Mouse (Mus musculus) lung, postnatal 14 days (tissue): ENCODE measurements around the gene Rbbp8nl.

Source experiments
- DNase-seq: peaks from one replicate; pipeline ENCODE4 v3.0.0; 2021

The Rbbp8nl gene

DNA sequence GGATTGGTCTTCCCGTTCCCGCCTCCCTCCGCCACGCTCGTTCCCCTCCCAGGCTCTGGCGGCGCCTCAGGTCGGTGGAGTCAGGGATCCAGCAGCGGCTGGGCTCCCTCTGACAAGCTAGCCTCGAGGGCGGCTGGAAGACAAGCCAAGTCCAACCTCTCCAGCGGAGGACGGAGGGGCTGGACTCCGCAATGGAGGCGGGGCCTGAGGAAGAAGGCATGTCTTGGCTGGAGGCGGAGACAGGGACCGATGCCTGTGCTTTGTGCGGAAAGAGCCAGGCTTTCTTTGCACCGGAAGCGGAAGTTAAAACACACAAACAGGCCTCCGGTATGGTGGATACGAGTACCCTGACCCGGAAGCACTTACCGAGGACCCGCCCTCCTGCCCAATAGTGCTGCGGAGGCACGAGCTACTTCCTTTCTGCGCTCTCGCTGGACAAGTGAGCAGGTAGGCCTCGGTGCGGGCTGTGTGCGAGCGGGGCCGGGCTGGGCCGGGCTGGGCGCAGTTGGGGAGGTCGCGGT lies 32.6 kb downstream of the Rbbp8nl start, which contains the start of gene Rps21:
Gene Rps21, plus strand, starts transcription at position 377 of the 521 bp plus-strand sequence.
- DNase-seq: peak; percentile 97

DNA sequence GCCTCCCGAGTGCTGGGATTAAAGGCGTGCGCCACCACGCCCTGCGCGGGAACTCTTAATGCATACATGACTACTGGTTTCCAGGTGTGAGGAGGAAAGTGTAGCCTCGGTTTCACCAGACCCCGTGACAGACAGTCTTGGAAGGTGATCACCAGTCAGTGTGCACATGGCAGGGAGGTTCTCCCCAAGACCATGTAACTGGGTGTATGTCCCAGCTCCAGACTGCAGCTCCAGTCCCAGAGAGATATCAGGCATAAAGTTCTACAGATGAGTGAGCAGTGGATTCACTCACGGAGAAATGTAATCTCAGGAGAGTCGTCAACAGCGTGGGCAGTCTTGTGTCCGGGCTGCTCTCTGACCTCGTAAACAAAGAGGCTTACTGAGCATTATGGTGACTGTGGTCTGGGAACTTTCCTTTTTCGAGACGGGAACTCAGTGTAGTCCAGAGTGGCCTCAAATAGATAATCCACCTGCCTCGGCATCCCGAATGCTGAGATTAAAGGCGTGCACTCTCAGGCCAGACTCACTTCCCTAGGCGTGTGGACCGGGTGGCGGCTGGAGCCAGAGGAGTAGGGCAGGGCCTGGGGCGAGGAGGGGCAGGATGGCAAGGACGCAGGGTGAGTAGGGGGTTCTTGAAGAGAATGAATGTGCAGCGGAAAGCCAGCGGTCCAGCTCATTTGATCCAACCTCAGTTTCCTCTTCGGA lies 33.2 kb downstream of the Rbbp8nl start:
- no peak for DNase-seq

DNA sequence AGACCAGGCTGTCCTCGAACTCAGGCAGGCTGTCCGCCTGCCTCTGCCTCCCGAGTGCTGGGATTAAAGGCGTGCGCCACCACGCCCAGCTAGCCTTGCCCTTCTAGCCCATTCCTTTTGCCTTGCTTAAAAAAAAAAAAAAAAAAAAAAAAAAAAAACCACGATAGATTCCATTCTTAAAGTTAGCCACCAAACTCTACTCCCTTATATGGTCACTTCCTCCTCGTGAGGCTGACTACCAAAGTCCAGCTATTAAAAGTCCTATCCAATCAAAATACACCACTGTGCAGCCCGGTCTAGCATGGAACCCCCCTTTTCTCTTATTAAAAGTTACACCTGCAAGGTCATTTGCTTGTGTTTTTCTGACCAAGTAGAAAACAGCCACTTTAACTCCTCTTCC lies 34.0 kb downstream of the Rbbp8nl start:
- no peak for DNase-seq

DNA sequence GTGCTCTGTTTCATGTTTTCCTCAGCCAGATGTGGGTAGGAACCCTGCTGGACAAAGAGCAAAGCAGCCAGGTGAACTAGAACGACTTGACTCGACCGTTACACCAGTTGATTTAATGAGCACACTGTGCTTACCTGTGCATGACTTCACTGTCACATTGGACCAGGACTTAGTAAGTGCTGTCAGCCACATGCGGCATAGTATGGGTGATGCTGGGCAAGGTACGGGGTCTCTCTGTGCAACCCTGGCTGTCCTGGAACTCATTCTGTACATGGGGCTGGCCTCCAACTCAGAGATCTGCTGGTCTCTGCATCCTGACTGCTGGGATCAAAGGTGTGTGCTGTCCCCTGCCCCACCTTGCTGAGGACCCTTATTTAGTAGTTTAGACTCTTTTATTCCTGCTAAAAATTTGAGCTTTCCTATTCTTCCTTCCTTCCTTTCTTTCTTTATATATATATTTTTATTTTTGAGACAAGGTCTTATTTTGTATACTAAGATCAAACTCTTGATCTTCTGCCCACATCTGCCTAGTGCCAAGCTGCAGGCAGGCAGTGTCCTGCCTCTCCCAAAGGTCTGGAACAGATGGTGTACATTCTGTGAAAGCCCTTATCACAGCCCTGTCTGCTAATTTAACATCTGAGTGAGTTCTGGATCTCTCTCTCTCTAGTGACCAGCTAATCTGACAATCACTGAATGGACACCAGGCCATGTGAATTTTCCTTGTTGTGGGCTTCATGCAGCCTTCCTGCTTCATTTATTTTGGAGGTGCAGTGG lies 35.1 kb downstream of the Rbbp8nl start:
- no peak for DNase-seq

DNA sequence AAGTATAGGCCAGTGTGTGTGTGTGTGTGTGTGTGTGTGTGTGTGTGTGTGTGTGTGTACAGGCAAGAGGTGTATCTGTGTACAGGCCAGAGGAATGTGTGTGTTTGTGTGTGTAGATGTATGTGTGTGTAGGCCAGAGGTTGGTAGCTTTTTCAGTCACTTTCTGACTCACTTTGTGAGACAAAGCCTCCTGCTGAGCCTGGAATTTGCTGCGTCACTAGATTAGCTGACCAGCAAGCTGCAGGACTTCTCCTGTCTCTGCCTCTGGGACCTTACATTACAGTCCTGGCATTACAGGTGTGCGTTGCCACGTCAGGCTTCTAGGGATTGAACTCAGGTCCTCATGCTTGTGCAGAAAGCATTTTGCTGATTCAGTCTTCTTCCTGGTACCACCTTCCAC lies 37.8 kb downstream of the Rbbp8nl start:
- no peak for DNase-seq

DNA sequence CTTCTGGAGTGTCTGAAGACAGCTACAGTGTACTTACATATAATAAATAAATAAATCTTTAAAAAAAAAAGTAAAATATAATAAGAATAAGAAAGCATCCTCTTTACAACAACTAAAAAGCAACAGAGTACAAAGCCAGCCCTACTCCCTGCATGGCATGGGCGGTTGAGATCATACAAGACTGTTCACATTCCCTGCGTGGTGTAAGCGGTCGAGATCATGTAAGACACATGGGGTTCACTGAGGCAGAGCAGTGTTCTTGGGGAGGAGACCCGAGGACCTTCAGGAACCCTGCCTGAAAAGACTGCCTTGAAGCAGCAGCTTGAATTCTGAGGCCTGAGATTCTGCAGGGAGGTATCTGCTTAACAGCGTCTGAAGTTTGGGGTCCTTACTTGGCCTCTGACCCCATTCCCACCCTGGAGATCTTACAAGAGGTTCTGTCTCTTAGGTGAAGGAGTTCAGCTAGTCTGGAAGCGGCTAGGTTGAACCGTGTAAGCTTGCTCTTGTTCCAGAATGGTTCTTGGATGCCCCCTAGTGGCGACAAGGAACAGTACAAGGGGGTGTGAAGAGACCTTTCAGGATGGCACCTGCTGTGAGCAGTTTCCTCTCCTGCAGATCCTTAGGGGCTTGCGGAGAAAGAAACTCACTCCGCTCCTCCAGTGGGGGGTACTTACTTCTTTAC lies 38.6 kb downstream of the Rbbp8nl start:
- peak; percentile 86 for DNase-seq

DNA sequence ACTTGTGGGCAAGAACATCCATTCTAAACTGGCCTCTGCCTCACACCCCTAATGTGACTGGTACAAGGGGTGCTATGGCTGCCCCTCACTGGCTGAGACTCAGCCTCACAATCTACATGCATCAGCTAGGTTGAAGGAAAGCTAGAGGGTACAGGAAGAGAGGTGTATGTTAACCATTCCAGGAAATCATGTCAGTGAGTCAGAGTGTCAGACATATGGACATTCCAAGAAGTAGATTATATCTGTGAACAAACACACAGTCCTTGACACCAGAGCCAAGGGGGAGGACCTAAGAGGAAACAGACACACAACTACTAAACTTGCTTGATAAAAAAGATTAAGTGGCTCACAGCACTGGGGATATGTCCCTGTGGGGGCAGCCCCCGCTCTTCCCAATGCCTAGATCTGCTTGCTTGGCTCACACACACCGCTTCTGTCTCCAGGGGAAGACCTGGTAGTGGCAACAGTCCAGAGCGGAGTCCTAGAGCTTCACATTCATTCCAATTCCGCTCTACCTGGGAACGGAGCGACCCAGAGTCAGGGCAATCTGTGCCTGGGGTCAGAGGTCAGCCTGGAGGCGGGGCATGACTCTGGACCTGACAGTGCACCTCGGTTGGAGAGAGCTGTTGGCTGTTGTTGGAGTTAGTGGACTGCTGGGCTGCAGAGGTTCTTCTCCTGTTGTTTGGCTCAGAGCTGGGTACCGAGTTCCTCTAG lies 40.6 kb downstream of the Rbbp8nl start:
- DNase-seq: no peak

DNA sequence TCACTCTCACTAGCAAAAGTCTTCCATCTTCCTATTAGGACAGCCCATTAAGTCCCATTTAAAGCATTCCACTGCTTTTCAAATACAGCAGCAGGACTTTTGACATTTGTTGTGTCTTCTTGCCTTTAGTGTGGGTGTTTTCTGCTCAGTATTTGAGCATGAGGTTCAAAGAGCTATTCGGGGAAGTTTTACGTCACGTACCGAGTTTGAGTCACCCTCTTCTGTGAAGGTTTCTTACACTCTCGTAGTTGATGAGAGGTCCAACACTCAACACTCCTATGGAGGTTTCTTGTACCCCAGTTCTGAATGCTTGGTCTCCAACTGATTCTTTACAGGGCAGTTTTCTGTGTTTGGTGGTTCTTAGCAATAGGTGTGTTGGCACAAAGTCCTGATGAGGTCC lies 41.8 kb downstream of the Rbbp8nl start:
- DNase-seq: no peak

DNA sequence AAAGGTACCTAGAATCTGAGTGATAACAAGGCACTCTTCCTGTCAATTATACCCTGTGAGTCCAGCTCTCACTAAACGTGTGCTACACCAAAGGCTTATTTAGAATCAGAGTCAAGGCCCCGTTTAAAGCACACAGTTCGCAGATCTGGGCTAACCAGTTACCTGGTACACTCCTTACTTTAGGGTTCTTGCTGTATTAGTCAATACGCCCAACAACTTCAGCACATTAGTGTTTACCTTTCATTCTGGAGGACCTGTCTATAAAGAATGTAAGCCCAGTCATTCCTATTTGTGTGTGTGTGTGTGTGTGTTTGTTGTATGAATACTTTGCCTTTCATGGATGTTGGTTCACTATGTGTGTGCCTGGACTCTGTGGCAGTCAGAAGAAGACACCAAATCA lies 46.6 kb downstream of the Rbbp8nl start:
- DNase-seq: no peak

DNA sequence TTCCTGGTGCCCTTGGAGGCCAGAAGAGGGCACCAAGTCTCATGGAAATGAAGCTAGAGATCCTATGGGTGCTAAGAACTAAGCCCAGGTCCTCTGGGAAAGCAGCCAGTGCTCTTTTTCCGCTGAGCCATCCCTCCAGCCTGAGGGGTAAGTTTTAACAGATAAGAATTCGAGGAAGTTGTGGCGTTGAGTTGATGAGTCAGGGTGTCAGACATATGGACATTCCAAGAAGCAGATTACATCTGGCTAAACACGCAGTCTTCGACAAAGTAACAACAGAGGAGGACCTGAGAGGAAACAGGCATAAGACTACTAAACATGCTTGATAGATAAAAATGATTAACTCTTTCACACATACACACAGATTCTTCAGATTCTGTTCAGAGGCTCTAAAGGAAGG lies 51.1 kb downstream of the Rbbp8nl start:
- DNase-seq: no peak

DNA sequence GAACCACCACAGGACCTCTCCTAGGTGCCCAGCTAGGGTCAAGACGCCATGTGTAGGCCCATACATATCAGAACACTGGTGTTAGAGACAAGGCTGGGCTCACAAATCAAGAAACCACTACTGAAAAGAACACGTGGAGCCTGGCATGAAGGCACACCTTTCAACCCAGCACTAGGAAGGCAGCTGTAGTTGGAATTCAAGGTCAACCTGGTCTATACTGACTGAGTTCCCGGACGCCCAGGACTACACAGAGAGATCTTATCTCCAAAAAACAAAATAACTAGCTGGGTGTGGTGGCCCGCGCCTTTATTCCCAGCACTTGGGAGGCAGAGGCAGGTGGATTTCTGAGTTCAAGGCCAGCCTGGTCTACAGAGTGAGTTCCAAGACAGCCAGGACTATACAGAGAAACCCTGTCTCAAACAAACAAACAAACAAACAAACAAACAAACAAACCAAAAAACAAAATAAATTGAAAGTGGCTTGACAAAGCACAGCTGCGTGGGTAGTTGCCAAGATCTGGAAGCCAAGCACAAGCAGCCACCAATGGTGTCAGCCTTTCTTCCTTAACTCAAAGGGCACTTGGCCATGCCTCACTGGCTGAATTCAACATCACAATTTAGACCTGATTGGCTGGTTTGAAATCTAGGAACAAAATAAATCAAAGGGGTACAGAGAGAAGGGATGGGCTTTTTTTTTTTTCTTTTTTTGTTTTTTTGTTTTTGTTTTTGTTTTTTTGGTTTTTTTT lies 51.9 kb downstream of the Rbbp8nl start:
- DNase-seq: no peak

DNA sequence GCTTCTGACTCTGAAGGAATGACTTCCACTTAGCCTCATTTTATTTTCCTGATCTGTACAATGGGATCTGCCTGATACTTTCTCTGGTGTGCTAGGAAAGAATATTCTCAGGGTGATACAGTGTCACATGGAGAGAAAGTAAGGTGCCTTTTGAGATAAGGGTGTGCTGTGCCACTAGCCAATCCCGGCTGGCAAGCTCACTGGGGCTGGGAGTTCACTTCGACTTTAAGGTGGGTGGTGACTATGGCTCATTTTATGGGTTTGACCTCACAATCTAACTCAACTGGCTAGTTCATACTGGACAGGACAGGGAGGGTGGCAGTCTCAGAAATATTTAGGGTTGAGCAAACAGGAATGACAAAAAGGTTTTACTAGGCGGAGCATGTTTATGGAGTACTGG lies 52.7 kb downstream of the Rbbp8nl start:
- no peak for DNase-seq

DNA sequence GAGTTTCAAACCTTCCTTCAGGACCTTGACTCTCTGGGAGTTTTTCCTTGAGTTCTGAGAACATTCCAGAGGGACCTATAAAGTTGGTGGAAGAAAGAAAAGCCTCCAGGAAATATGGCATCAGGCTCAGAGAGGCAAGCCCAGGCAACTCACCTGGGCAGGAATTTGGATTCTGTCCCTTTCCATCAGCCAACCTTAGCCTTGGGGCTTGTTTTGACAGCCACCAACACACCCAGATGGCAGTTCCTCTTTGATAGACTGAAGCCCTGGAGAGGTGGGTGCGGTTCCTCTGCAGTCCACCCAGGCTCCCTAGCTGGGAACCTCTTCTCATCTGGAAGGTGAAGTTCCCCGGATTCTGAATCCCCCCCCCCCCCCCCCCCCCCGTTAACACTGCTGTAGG lies 53.2 kb downstream of the Rbbp8nl start:
- DNase-seq: no peak

DNA sequence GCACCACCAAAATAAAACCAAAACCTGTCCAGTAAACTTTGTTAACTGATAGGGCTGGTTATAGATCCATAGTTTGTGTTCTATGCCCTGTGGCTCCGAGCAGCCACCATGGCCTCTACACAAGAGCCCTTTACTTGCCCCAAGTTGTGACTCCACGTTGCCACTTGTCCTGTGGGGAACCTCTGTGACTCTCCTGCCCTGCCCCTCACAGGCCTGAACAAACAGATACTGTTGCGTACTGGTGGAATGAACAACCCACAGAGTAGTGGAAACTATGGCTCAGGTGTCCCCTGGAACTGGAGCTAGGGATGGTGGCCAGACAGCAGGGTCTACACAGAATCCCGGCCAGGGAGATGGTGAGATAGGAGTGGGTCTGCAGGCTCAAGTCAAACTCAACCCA lies 53.9 kb downstream of the Rbbp8nl start:
- DNase-seq: no peak

DNA sequence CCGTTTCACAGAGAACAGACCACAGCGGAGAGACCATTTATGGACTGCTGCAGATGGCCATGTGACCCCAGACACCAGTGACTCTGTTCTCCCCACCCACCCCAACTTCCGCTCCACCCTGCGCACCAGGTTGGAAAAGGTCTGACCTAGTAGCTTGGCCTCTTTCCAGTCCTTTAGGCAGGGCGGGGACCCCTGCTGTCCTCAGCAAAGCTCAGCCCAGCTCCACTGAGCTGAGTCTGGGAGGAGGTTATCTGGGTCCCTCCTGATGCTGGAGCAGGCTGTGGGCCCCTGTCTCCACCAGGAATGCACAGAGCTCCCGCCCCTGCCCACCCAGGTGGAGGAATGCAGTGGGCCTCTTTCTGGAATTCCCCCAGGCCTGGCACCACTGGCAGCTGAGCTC lies 54.7 kb downstream of the Rbbp8nl start:
- DNase-seq: no peak

DNA sequence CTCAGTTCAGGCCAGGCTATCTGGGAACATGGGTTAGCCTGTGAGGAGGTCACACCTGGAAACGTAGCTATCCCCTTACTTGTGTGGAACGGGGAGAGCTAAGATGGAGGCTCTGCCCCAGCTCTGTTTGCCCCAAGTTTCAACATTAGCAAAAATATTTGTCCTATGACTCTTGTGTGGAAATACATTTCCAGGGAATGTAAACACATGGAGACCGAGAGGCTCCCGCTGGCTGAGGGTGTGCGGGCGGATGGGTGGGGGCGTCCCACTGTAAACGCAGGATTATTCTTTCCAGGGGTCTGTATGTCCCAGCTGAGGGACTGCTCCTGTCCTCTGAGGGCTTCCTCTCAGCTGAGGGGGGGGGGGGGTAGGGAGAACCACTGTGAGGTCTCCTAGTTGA lies 55.3 kb downstream of the Rbbp8nl start:
- DNase-seq: no peak

DNA sequence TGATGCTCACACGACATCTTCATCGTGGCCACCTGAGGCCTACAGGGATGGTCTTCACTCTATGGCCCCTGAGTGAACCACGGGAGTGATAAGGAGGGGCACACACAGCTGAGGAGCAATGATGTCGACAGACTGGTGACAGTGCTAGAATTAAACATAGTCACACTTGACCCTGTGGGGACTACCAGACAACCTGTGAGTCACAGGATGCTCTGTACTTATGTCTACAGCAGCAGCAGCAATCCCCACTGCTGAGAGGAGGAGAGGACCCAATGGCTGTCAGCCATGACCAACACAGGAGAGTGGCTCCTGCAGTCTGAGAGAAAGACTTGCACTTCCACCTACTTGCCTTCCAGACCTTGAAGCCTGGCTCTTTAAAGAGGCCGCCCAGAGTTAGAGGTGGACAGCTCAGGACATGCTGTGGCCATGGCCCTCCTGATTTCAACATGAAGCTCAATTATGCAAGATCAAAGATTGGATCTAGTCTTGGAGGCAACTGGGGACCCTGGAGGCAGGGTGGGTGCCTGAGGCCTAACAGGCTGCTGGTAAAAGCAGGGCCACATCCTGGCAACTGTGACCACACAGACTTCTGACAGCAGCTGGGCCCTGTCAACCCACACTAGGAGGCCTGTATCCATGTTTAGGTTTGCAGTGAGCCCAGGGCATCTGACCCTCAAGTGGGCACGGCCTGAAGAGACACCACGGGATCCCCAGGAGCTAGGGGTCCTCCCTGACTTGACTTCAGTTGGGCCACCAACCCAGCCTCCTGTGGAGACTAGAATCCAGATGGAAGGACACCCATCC lies 56.4 kb downstream of the Rbbp8nl start:
- DNase-seq: no peak

DNA sequence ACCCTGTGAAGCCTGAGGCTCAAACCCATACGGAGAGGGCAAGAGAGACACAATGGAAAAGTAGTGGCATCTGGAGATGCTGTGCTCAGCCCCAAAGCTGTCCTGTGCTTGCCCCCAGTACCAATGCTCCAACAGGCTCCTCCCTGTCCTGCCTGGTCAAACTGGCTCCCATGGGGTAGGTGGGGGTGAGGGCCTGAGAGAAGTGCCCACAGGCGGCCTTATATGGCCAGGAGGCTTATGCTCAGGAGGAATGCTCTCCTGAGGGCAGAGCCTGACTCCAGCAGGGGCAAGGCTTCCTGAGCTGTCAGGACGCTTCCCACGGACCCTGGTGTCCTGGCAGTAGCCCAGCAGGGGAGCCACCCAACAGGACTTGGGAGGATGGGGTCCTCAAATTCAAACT lies 59.2 kb downstream of the Rbbp8nl start:
- DNase-seq: no peak

DNA sequence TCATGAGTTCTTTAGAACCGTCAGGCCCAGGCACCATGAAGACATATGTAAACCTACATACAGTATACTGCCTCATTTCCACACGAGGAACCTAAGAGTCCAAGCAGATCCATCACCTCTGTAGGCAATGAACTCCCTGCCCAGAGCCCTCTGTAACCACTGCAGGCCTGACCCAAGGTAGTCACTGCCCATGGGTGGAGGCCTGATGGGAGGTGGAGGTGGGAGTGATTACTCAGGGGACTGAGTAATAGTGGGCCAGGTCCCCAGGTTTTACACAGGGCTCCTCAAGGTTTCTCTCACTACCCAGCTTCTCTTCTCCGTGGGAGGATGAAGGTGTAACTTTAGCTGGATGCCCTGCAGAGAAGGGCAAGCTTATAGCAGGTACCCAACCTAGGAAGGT lies 60.5 kb downstream of the Rbbp8nl start:
- no peak for DNase-seq

DNA sequence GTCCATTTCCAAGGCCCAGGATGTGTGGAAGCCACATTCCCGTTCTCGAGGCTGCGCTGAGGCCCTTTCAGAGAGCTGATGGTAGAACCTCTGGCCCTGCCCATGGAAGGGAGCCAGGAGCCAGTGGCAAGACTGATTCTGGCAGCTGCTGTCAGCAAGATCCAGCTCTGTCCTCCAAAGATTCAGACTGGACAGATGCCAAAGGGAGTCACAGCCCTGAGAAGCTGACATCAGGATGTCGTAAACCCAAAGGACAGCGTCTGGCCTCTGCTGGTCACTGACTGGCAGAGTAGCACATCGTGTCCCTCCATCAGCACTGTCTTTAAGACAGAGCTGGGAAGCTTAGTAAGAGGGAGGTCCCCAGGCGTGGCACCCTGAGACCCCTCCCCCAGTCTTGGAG lies 61.1 kb downstream of the Rbbp8nl start:
- peak; percentile 71 for DNase-seq

DNA sequence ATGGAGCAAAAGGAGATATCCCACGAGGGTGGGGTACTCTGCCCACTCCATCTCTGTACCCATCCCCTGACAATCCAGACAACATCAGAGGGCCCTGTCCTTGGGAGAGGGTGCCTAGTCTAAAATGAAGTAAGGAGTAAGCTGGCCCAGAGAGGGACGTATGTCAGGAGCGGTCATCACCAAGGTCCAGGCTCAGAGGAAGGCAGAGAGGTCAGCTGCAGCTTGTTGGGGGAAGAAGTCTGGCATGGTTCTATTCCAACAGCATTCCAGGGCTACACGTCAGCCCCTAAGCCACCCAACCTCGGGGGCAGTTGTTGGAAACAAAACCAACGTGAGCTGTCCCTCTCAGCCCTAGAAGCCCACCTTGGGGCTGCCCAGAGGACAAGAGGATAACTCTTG lies 61.6 kb downstream of the Rbbp8nl start:
- DNase-seq: no peak
